Comparison of ENCODE assay signal across 26 mouse cellular contexts in genomic region chr9:123951176-123951575, GRCm38 (mm10). TPM values are rescaled to one million over a fixed set of nuclear protein-coding genes. Genes with fewer than 3 reads are reported as not detected.
A peak's percentile ranks its signal among the peaks of the same experiment; 100 is the strongest.
DNase-seq lines count a peak whose midpoint lies in the region; ATAC-seq and TF ChIP-seq lines count a peak whose summit lies in the region.
"Had no signal": no experiment of that assay in that cellular context is flagged by ENCODE, and none has a peak within 500 bp of the region (broad histone marks: within the 10 kb centered on the region; RNA-seq: fewer than 3 reads in every experiment).

No protein-coding gene starts in this region.

- ATAC-seq in common myeloid progenitor, adult 5-6 weeks (replicated peaks; ENCODE audit: low read depth, poor library complexity, severe bottlenecking), result peak; percentile 80
- ATAC-seq in megakaryocyte, adult 5-6 weeks (ENCODE audit: poor library complexity, severe bottlenecking), result peak; percentile 55
- ATAC-seq: forebrain, embryonic 13.5 days had no signal

- H3K4me3 ChIP-seq in spleen, adult 2 months (ENCODE audit: extremely low read depth, insufficient read depth, insufficient read length), result no peak overlapping the region
- no peak overlapping the region for H3K4me3 ChIP-seq in heart, adult 2 months
- H3K4me3 ChIP-seq: embryonic facial prominence, embryonic 10.5 days; forebrain, embryonic 13.5 days; heart, embryonic 12.5 days; hindbrain, embryonic 15.5 days had no signal

- no peak for TF ChIP-seq POLR2A in spleen, adult 2 months (IDR thresholded peaks at IDR 0.05; ENCODE audit: low read depth, low read length)
- no peak for TF ChIP-seq POLR2A in heart, adult 2 months (IDR thresholded peaks at IDR 0.05; ENCODE audit: insufficient read depth, low read depth, low read length)

- no peaks in the 10 kb centered on the region for H3K36me3 ChIP-seq in spleen, adult 2 months (ENCODE audit: control insufficient read depth, insufficient read depth, low read length)
- H3K36me3 ChIP-seq in heart, adult 2 months (ENCODE audit: control insufficient read depth, insufficient read depth, low read length), result no peaks in the 10 kb centered on the region; the same call in 1 of the 2 replicates
- H3K36me3 ChIP-seq: embryonic facial prominence, embryonic 10.5 days; heart, embryonic 12.5 days; hindbrain, embryonic 15.5 days had no signal

- intact Hi-C loops in heart, adult 2 months (cut with DNase I), result no loop called here

- peak overlapping the region; percentile 52 for H3K27ac ChIP-seq in spleen, adult 2 months (ENCODE audit: insufficient read depth, low read length)
- no peak overlapping the region for H3K27ac ChIP-seq in heart, adult 2 months
- H3K27ac ChIP-seq: embryonic facial prominence, embryonic 10.5 days; forebrain, embryonic 13.5 days; hindbrain, embryonic 15.5 days had no signal

- no peaks in the 10 kb centered on the region for H3K79me2 ChIP-seq in heart, adult 2 months (replicated peaks; ENCODE audit: control insufficient read depth, insufficient read depth, low read length)

- DNase-seq in spleen, adult 2 months (ENCODE audit: low read depth in 1 of 2, low spot score in 2 of 2), result no peak
- no peak for DNase-seq in spleen, postnatal 36 days (ENCODE audit: low spot score in 2 of 2)
- no peak for DNase-seq in lung, adult 18-20 months
- DNase-seq in urinary bladder, adult 2 months (ENCODE audit: low spot score), result no peak
- no peak for DNase-seq in kidney, adult 18-20 months
- no peak for DNase-seq in heart, adult 2 months
- DNase-seq: adrenal gland, adult 2 months; adrenal gland, postnatal 25 days; cerebellum, adult 11-12 months; cerebellum, adult 9-10 months; cerebellum, postnatal 36 days; gastrocnemius, postnatal 36 days; heart, adult 18-20 months had no signal

- TF ChIP-seq EP300 in heart, adult 2 months (IDR thresholded peaks at IDR 0.05; ENCODE audit: insufficient read depth, low read depth, low read length), result no peak

- H3K9ac ChIP-seq in heart, adult 2 months (ENCODE audit: low read depth, low read length), result no peak overlapping the region
- H3K9ac ChIP-seq: forebrain, embryonic 13.5 days; heart, embryonic 12.5 days; hindbrain, embryonic 15.5 days had no signal

- 15% methylated on average over 1 of the region's 1 CpGs for WGBS in spleen, adult 2 months
- 46% methylated on average over 1 of the region's 1 CpGs for WGBS in heart, adult 2 months

- peaks cover 26% of the 10 kb centered on the region for H3K4me1 ChIP-seq in spleen, adult 2 months (ENCODE audit: control insufficient read depth, insufficient read depth, insufficient read length)
- peaks cover 6% of the 10 kb centered on the region for H3K4me1 ChIP-seq in heart, adult 2 months (ENCODE audit: control insufficient read depth, insufficient read depth, low read length)
- H3K4me1 ChIP-seq: embryonic facial prominence, embryonic 10.5 days; forebrain, embryonic 13.5 days; heart, embryonic 12.5 days; hindbrain, embryonic 15.5 days had no signal

- TF ChIP-seq CTCF in spleen, adult 2 months (IDR thresholded peaks at IDR 0.05; ENCODE audit: extremely low read depth, insufficient read depth, insufficient read length, insufficient replicate concordance), result no peak
- no peak for TF ChIP-seq CTCF in heart, adult 2 months (IDR thresholded peaks at IDR 0.05)

- H3K27me3 ChIP-seq in spleen, adult 2 months (ENCODE audit: control insufficient read depth, insufficient read depth, low read length), result no peaks in the 10 kb centered on the region
- H3K27me3 ChIP-seq in heart, adult 2 months (ENCODE audit: control insufficient read depth, insufficient read depth, low read length), result no peaks in the 10 kb centered on the region
- H3K27me3 ChIP-seq: CH12.LX; forebrain, embryonic 13.5 days; heart, embryonic 12.5 days; hindbrain, embryonic 15.5 days had no signal

RNA-seq across cellular contexts. Expression of gene Ccr1, which starts 17.3 kb away (rescaled TPM):
- 4.2 and 4.4 TPM in 2 replicates for polyA plus RNA-seq in spleen, adult 2 months (2012; rRNA removed)
- 0.59 and 0.87 TPM in 2 replicates for total RNA-seq in common myeloid progenitor, adult 5-6 weeks (2017)
- total RNA-seq in megakaryocyte, adult 5-6 weeks (2015), result 119 and 127 TPM in 2 replicates
- total RNA-seq in megakaryocyte, adult 5-6 weeks (2017), result 94.4 and 94.8 TPM in 2 replicates
- polyA plus RNA-seq in urinary bladder, adult 2 months (2012; rRNA removed), result 3.0 and 3.8 TPM in 2 replicates
- total RNA-seq in heart, adult 2 months (2021), result under 1 TPM; 0.48 to 0.89 TPM
- 0.96 and 1.8 TPM in 2 replicates for polyA plus RNA-seq in heart, adult 2 months (2012; rRNA removed)

RNA-seq across cellular contexts. Expression of gene Ccr1l1, which starts 27.0 kb away (rescaled TPM):
- polyA plus RNA-seq in spleen, adult 2 months (2012; rRNA removed), result 0.41 and 0.53 TPM in 2 replicates
- total RNA-seq in common myeloid progenitor, adult 5-6 weeks (2017), result not detected in 2 replicates
- 0.23 and 1.0 TPM in 2 replicates for total RNA-seq in megakaryocyte, adult 5-6 weeks (2015)
- 0.33 TPM in 1 of 2 replicates, not detected in the other for total RNA-seq in megakaryocyte, adult 5-6 weeks (2017)
- 0.17 and 0.37 TPM in 2 replicates for polyA plus RNA-seq in urinary bladder, adult 2 months (2012; rRNA removed)
- total RNA-seq in heart, adult 2 months (2021), result not detected
- polyA plus RNA-seq in heart, adult 2 months (2012; rRNA removed), result not detected in 2 replicates
- total RNA-seq: adrenal gland, adult 2 months; adrenal gland, postnatal 25 days; gastrocnemius, adult 8-10 months; gastrocnemius, postnatal 36 days; heart, adult 18-20 months; heart, postnatal 25 days had no signal
- polyA plus RNA-seq: adrenal gland, adult 2 months; brain, embryonic 14.5 days; embryonic facial prominence, embryonic 10.5 days; embryonic facial prominence, embryonic 14.5 days; forebrain, embryonic 13.5 days; heart, embryonic 12.5 days; heart, embryonic 16.5 days; hindbrain, embryonic 11.5 days; hindbrain, embryonic 15.5 days had no signal

Comparison
In these comparisons a context has a peak if more than half of its experiments do, and no peak if none do; other contexts are left out.
1. RNA of gene Ccr1, which starts 17.3 kb away (total RNA-seq): 94.4 to 127 TPM in megakaryocyte, adult 5-6 weeks; 0.48 to 0.89 TPM in heart, adult 2 months and 0.59 to 0.87 TPM in common myeloid progenitor, adult 5-6 weeks; every median in the first group is over 10 times any median in the second.